Mouse (Mus musculus) hindbrain, postnatal 0 days (tissue): ENCODE results near the gene Gga3. TPM values are rescaled to one million over a fixed set of nuclear protein-coding genes. Genes with fewer than 3 reads are reported as not detected.

ENCODE experiments used
- ATAC-seq: fragments of 200-750 bp; cut with Nextera tagmentation; 2 replicates; pipeline ENCODE4 v1.8.0; 2017; ENCODE audit warnings: mild to moderate bottlenecking, moderate TSS enrichment, moderate library complexity
- DNase-seq: peaks from one replicate; pipeline ENCODE4 v3.0.0-alpha.2; 2015; ENCODE audit warnings: low spot score
- H3K27ac ChIP-seq: fragments of 300-500 bp; sonication (generic); 2 replicates; pipeline ENCODE4 v1.5.1; 2014; ENCODE audit warnings: mild to moderate bottlenecking
- H3K27me3 ChIP-seq: fragments of 300-500 bp; sonication (generic); 2 replicates; pipeline ENCODE4 v1.6.1; 2014; ENCODE audit warnings: low read length, mixed read lengths; ENCODE audit not compliant: insufficient read depth
- H3K36me3 ChIP-seq: fragments of 300-500 bp; sonication (generic); 2 replicates; pipeline ENCODE4 v1.6.1; 2014; ENCODE audit warnings: low read length, mixed read lengths; ENCODE audit not compliant: insufficient read depth
- H3K4me1 ChIP-seq: fragments of 300-500 bp; sonication (generic); 2 replicates; pipeline ENCODE4 v1.6.1; 2014; ENCODE audit warnings: antibody characterized with exemption, low read length, mixed read lengths; ENCODE audit not compliant: insufficient read depth
- H3K4me2 ChIP-seq: fragments of 300-500 bp; sonication (generic); 2 replicates; pipeline ENCODE4 v1.6.1; 2014; ENCODE audit warnings: low read depth, mild to moderate bottlenecking, low read length, moderate library complexity, mixed read lengths
- H3K4me3 ChIP-seq: fragments of 300-500 bp; sonication (generic); 2 replicates; pipeline ENCODE4 v1.5.1; 2014; ENCODE audit warnings: low read length
- H3K9ac ChIP-seq: fragments of 300-500 bp; sonication (generic); replicated peaks from 2 replicates; pipeline ENCODE4 v1.6.1; 2014; ENCODE audit warnings: mild to moderate bottlenecking, low read length, moderate library complexity, mixed read lengths
- H3K9me3 ChIP-seq: fragments of 300-500 bp; sonication (generic); 2 replicates; pipeline ENCODE4 v1.6.1; 2016; ENCODE audit warnings: low read length, mixed read lengths
- CTCF ChIP-seq: IDR thresholded peaks from 2 replicates; pipeline ENCODE4 v1.5.1; 2016; ENCODE audit warnings: antibody characterized with exemption, control low read depth, low read depth
- WGBS: fragments of 180-500 bp; shearing (Covaris S2); extraction: QIAGEN DNeasy Blood & Tissue Kit; methylation state at CpG from one replicate; pipeline ENCODE4 v1.1.7; 2014; 5-methylcytosine and 5-hydroxymethylcytosine counted together
- polyA plus RNA-seq: library from polyadenylated mRNA; unstranded; fragments of >200 nt; fragmentation: Nextera tagmentation; extraction: Ambion mirVana; gene quantifications from 2 replicates; pipeline ENCODE4 v1.2.1, GENCODE M21; 2015
- total RNA-seq: library from RNA; depleted of rRNA; stranded (reverse); fragments of >200 nt; gene quantifications from 2 replicates; pipeline ENCODE4 v1.2.3, GENCODE M21; 2014

Gga3 gene
- total and polyA plus RNA-seq, 2 experiments from 2014 or later = 16.9 to 38.2 TPM

GRCm38 (mm10) chr11:115638498-115639409 lies 34.9 kb upstream of the Gga3 start:
- no peaks in the 10 kb centered on the region for H3K27me3 ChIP-seq
- H3K4me2 ChIP-seq = no peak overlapping the region
- no peaks in the 10 kb centered on the region for H3K9me3 ChIP-seq
- no peak for TF ChIP-seq CTCF
- H3K27ac ChIP-seq = no peak overlapping the region
- no peak overlapping the region for H3K4me3 ChIP-seq
- DNase-seq = no peak
- H3K36me3 ChIP-seq = no peaks in the 10 kb centered on the region
- WGBS = 86% methylated on average over 5 of the region's 5 CpGs
- H3K4me1 ChIP-seq = no peaks in the 10 kb centered on the region
- ATAC-seq = no peak
- H3K9ac ChIP-seq = no peak overlapping the region

GRCm38 (mm10) chr11:115636960-115637359 lies 33.1 kb upstream of the Gga3 start:
- Histone ChIP-seq H3K9ac (no peak overlapping the region), H3K36me3 (no peaks in the 10 kb centered on the region), H3K4me3 (no peak overlapping the region), H3K4me2 (no peak overlapping the region), H3K9me3 (no peaks in the 10 kb centered on the region), H3K27me3 (no peaks in the 10 kb centered on the region), H3K4me1 (no peaks in the 10 kb centered on the region), H3K27ac (no peak overlapping the region)
- TF ChIP-seq CTCF = no peak
- ATAC-seq (no peak), DNase-seq (no peak)
- 81% methylated on average over 3 of the region's 3 CpGs for WGBS

GRCm38 (mm10) chr11:115635484-115635883 lies 31.6 kb upstream of the Gga3 start:
- Histone ChIP-seq H3K9me3 (no peaks in the 10 kb centered on the region), H3K36me3 (no peaks in the 10 kb centered on the region), H3K27ac (no peak overlapping the region), H3K4me3 (no peak overlapping the region), H3K4me1 (no peaks in the 10 kb centered on the region), H3K4me2 (no peak overlapping the region), H3K27me3 (no peaks in the 10 kb centered on the region), H3K9ac (no peak overlapping the region)
- ATAC-seq = no peak
- WGBS = 77% methylated on average over 8 of the region's 8 CpGs
- no peak for TF ChIP-seq CTCF
- DNase-seq = no peak

GRCm38 (mm10) chr11:115635041-115635440 lies 31.2 kb upstream of the Gga3 start:
- Histone ChIP-seq H3K27me3 (no peaks in the 10 kb centered on the region), H3K27ac (no peak overlapping the region), H3K4me1 (no peaks in the 10 kb centered on the region), H3K4me2 (no peak overlapping the region), H3K9ac (no peak overlapping the region), H3K4me3 (no peak overlapping the region), H3K36me3 (no peaks in the 10 kb centered on the region), H3K9me3 (no peaks in the 10 kb centered on the region)
- WGBS = 85% methylated on average over 8 of the region's 8 CpGs
- no peak for TF ChIP-seq CTCF
- no peak for ATAC-seq
- no peak for DNase-seq

DNA sequence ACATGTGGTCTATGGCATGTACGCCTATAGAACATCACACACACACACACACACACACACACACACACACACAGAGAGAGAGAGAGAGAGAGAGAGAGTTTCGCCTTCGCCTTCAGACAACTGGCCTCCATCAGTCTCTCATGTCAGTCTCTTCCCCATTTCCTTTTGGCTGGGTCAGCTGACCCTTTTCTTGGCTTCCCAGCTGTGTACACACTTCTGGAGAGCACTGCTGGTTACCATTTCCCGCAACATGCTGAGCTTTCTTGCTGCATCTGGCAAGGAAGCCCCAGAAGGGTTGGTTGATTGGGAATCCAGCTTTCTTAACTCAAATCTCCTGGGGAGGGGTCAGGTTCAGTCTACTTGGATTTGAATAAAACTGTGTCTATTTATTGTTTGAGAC lies 30.3 kb upstream of the Gga3 start:
- Histone ChIP-seq H3K4me3 (no peak overlapping the region), H3K27ac (no peak overlapping the region), H3K27me3 (no peaks in the 10 kb centered on the region), H3K9ac (no peak overlapping the region), H3K4me1 (no peaks in the 10 kb centered on the region), H3K36me3 (no peaks in the 10 kb centered on the region), H3K9me3 (no peaks in the 10 kb centered on the region), H3K4me2 (no peak overlapping the region)
- DNase-seq (no peak), ATAC-seq (no peak)
- WGBS = 56% methylated on average over 4 of the region's 4 CpGs
- no peak for TF ChIP-seq CTCF

DNA sequence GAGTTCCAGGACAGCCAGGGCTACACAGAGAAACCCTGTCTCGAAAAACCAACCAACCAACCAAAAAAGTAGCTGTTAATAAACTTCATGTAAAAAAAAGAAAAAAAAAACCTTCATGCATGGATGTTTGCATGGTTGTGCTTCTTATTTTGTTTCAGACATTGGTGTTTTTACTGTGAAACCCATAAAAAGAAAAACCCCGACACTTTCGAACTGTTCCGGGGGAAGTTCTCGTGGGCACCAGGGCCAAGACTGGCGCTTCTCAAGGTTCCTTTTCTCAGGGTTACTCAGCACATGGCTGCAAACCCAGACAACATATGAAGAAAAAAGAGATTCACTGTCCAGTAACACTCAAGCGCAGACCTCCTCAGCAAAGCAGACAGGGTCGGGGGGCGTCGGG lies 29.0 kb upstream of the Gga3 start:
- TF ChIP-seq CTCF = no peak
- H3K9me3 ChIP-seq = no peaks in the 10 kb centered on the region
- no peaks in the 10 kb centered on the region for H3K36me3 ChIP-seq
- DNase-seq (no peak), ATAC-seq (no peak)
- H3K4me3 ChIP-seq = no peak overlapping the region
- H3K27me3 ChIP-seq = no peaks in the 10 kb centered on the region
- H3K4me1 ChIP-seq = no peaks in the 10 kb centered on the region
- H3K9ac ChIP-seq = no peak overlapping the region
- WGBS = 85% methylated on average over 10 of the region's 10 CpGs
- H3K27ac ChIP-seq = no peak overlapping the region
- H3K4me2 ChIP-seq = no peak overlapping the region

- Histone ChIP-seq H3K36me3 (no peaks in the 10 kb centered on the region), H3K9ac (no peak overlapping the region), H3K4me1 (no peaks in the 10 kb centered on the region), H3K27me3 (no peaks in the 10 kb centered on the region), H3K4me2 (no peak overlapping the region), H3K9me3 (no peaks in the 10 kb centered on the region), H3K4me3 (no peak overlapping the region), H3K27ac (no peak overlapping the region)
- ATAC-seq = no peak
- WGBS = 71% methylated on average over 7 of the region's 7 CpGs
- DNase-seq = no peak
- no peak for TF ChIP-seq CTCF
These were observed 28.4 kb upstream of the Gga3 start for GRCm38 (mm10) chr11:115632247-115632646.
